Mouse (Mus musculus) heart, postnatal 0 days (tissue): ENCODE measurements around the gene Mcl1.

Experiments
- CTCF ChIP-seq: IDR thresholded peaks from 2 replicates; pipeline ENCODE4 v1.5.1; 2016; ENCODE audit warnings: antibody characterized with exemption, control low read depth, low read depth
- EP300 ChIP-seq: IDR thresholded peaks from 2 replicates; pipeline ENCODE4 v1.6.1; 2016; ENCODE audit warnings: antibody characterized with exemption, low read depth

- TF ChIP-seq EP300: peak; percentile 16; the same call in 1 of the 2 replicates
- peak; percentile 22 for TF ChIP-seq CTCF
Measured at GRCm38 (mm10) chr3:95672861-95673706, 14.5 kb downstream of the Mcl1 start.
